Mouse (Mus musculus) thymus, adult 2 months (tissue): ENCODE data around the gene Olfr877. TPM values are rescaled to one million over a fixed set of nuclear protein-coding genes. Genes with fewer than 3 reads are reported as not detected.

Source experiments
- DNase-seq: peaks from one replicate; pipeline ENCODE4 v3.0.0; 2021
- H3K27ac ChIP-seq: fragments of 200-500 bp; 2 replicates; pipeline ENCODE4 v1.5.1; 2012; ENCODE audit warnings: low read length, control low read depth; ENCODE audit not compliant: control insufficient read depth, insufficient read depth
- H3K27me3 ChIP-seq: fragments of 200-500 bp; 2 replicates; pipeline ENCODE4 v1.6.1; 2012; ENCODE audit warnings: mild to moderate bottlenecking, low read length, moderate library complexity, mixed read lengths; ENCODE audit not compliant: control insufficient read depth, insufficient read depth
- H3K36me3 ChIP-seq: fragments of 200-500 bp; 2 replicates; pipeline ENCODE4 v1.6.1; 2012; ENCODE audit warnings: mild to moderate bottlenecking, low read length, moderate library complexity; ENCODE audit not compliant: control insufficient read depth, insufficient read depth
- H3K4me1 ChIP-seq: fragments of 200-500 bp; replicated peaks from 2 replicates; pipeline ENCODE4 v1.6.1; 2012; ENCODE audit warnings: low read length; ENCODE audit not compliant: control insufficient read depth, insufficient read depth
- H3K4me3 ChIP-seq: fragments of 200-500 bp; 2 replicates; pipeline ENCODE4 v1.5.1; 2012; ENCODE audit warnings: mild to moderate bottlenecking, low read length, control low read depth, moderate library complexity; ENCODE audit not compliant: control insufficient read depth, insufficient read depth
- CTCF ChIP-seq: fragments of 200-500 bp; IDR thresholded peaks from 2 replicates; pipeline ENCODE4 v1.5.1; 2012; ENCODE audit warnings: mild to moderate bottlenecking, control low read depth, low read length, moderate library complexity, borderline replicate concordance; ENCODE audit not compliant: control insufficient read depth, poor library complexity, insufficient read depth; ENCODE audit errors: extremely low read depth
- POLR2A ChIP-seq: fragments of 200-500 bp; IDR thresholded peaks from 2 replicates; pipeline ENCODE4 v1.6.1; 2012; ENCODE audit warnings: mild to moderate bottlenecking, low read length, control low read depth, moderate library complexity; ENCODE audit not compliant: control insufficient read depth, poor library complexity, insufficient read depth; ENCODE audit errors: extremely low read depth
- WGBS: fragments of 180-500 bp; shearing (Covaris S2); methylation state at CpG from one replicate; pipeline ENCODE4 v1.1.7; 2018; 5-methylcytosine and 5-hydroxymethylcytosine counted together
- polyA plus RNA-seq: library from polyadenylated mRNA; depleted of rRNA; stranded (reverse); fragments of >200 nt; gene quantifications from 2 replicates; pipeline ENCODE4 v1.2.3, GENCODE M21; 2012; rRNA removed

The Olfr877 gene
- polyA plus RNA-seq = not detected in 2 replicates

DNA sequence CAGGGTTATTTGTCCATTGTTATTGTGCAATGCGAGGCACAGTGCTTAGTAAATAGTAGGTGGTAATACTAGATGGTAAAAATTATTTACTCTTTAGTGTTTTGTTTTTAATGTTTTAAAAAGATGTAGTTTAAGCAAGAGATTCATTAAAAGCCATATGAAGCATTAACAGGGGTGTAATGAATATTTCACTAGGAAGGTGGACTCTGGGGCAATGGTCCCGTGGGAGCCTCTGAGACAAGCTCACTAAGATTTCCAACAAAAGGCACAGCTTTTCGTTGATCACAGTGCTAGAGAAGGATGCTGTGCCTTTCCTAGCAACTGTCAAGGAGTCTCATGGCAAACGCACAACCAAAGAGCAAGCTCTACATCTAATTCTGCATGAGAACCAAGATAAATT lies at the start of gene Olfr877:
Olfr877 (plus strand) TSS at position 301 of the 400 bp plus-strand sequence.
- WGBS = 91% methylated on average over 4 of the region's 4 CpGs

DNA sequence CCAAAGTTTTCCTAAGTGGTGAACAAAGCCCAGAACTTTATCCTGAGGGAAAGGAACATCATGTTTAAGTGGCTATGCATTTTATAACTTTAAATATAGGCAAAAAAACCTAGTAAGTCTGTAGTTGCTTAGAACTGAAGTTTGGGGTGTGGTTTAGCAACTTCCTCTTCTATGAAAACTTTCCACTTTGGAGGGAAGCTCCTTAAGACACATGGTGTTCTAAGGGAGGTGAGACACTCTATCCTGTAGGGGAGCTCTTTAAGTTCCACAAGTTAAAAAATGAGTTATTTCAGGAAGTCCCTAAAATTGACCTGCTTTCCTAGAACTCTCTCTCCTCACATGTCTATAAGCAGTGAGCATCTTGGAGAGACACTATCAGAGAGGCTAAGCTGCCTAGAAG lies 46.8 kb upstream of the Olfr877 start:
- H3K4me1 ChIP-seq = no peaks in the 10 kb centered on the region
- H3K27ac ChIP-seq = no peak overlapping the region
- no peaks in the 10 kb centered on the region for H3K36me3 ChIP-seq
- DNase-seq = no peak
- no peaks in the 10 kb centered on the region for H3K27me3 ChIP-seq
- no peak for TF ChIP-seq CTCF
- TF ChIP-seq POLR2A = no peak
- H3K4me3 ChIP-seq = no peak overlapping the region

More for the DNA sequence above, at the start of gene Olfr877:
- no peak within 1 kb of the TSS for H3K4me3 ChIP-seq
- TF ChIP-seq CTCF (no peak), POLR2A (no peak)
- no peaks in the 10 kb centered on the region for H3K27me3 ChIP-seq
- H3K4me1 ChIP-seq = no peaks in the 10 kb centered on the region
- H3K27ac ChIP-seq = no peak within 1 kb of the TSS
- no peak for DNase-seq
- no peaks in the 10 kb centered on the region for H3K36me3 ChIP-seq

DNA sequence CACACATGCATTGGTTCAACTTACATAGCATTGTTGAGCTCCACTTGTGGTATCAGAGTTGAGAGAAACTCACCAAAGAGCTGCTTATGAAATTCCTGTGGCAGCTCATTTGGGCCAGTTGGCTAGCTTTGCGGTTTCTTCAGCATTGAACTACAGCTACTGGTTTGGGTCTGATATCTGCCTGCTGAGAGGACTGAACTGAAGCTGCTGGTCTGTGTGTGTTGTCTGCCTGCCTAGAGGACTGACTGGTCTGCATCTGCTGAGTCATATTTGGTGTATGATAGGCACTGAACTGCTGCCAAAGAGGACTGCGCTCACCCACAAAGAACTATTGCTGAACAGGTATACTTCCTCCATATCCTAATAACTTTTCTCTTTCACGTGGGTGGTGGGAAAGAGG lies 45.6 kb upstream of the Olfr877 start:
- WGBS = 64% methylated on average over 3 of the region's 3 CpGs

GRCm38 (mm10) chr9:37808976-37809375 lies 45.1 kb upstream of the Olfr877 start:
- no peak overlapping the region for H3K27ac ChIP-seq
- no peaks in the 10 kb centered on the region for H3K36me3 ChIP-seq
- H3K4me1 ChIP-seq = no peaks in the 10 kb centered on the region
- H3K4me3 ChIP-seq = no peak overlapping the region
- DNase-seq = no peak
- H3K27me3 ChIP-seq = no peaks in the 10 kb centered on the region
- TF ChIP-seq POLR2A (no peak), CTCF (no peak)
- WGBS = 89% methylated on average over 2 of the region's 2 CpGs

More for the DNA sequence above, 45.6 kb upstream of the Olfr877 start:
- Histone ChIP-seq H3K4me3 (no peak overlapping the region), H3K27me3 (no peaks in the 10 kb centered on the region), H3K27ac (no peak overlapping the region), H3K4me1 (no peaks in the 10 kb centered on the region), H3K36me3 (no peaks in the 10 kb centered on the region)
- TF ChIP-seq POLR2A = no peak
- no peak for TF ChIP-seq CTCF
- no peak for DNase-seq

GRCm38 (mm10) chr9:37814696-37815095 lies 39.4 kb upstream of the Olfr877 start:
- TF ChIP-seq POLR2A (no peak), CTCF (no peak)
- Histone ChIP-seq H3K36me3 (no peaks in the 10 kb centered on the region), H3K27ac (no peak overlapping the region), H3K4me3 (no peak overlapping the region), H3K27me3 (no peaks in the 10 kb centered on the region), H3K4me1 (no peaks in the 10 kb centered on the region)
- DNase-seq = no peak
- WGBS = 90% methylated on average over 3 of the region's 3 CpGs

DNA sequence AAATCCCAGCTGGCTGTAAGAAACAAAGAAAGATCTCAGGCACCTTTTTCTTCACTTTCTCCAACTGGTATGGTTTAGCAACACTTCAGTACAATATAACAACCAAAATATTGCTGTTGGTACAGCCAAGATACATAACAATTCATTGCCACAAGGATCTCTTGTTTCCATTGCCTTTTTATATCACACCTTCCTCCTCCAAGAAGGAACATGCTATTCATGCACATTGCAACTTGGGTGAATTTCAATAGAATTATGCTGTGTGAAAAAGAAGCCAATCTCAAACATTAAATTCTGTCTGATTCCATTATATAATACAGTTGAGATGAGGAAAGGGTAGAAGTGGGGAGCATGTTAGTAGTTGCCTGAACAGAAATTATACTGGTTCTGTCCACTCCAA lies 24.2 kb upstream of the Olfr877 start:
- Histone ChIP-seq H3K4me3 (no peak overlapping the region), H3K4me1 (no peaks in the 10 kb centered on the region), H3K36me3 (no peaks in the 10 kb centered on the region), H3K27ac (no peak overlapping the region), H3K27me3 (no peaks in the 10 kb centered on the region)
- TF ChIP-seq CTCF (no peak), POLR2A (no peak)
- DNase-seq = no peak

GRCm38 (mm10) chr9:37833341-37833740 lies 20.7 kb upstream of the Olfr877 start:
- Histone ChIP-seq H3K4me3 (no peak overlapping the region), H3K27ac (no peak overlapping the region), H3K4me1 (no peaks in the 10 kb centered on the region), H3K27me3 (no peaks in the 10 kb centered on the region), H3K36me3 (no peaks in the 10 kb centered on the region)
- no peak for TF ChIP-seq CTCF
- TF ChIP-seq POLR2A = no peak
- 24% methylated on average over 1 of the region's 1 CpGs for WGBS
- DNase-seq = no peak

GRCm38 (mm10) chr9:37849267-37849666 lies 4.8 kb upstream of the Olfr877 start:
- Histone ChIP-seq H3K4me3 (no peak overlapping the region), H3K4me1 (no peaks in the 10 kb centered on the region), H3K27ac (no peak overlapping the region), H3K27me3 (no peaks in the 10 kb centered on the region), H3K36me3 (no peaks in the 10 kb centered on the region)
- WGBS = 88% methylated on average over 2 of the region's 2 CpGs
- no peak for TF ChIP-seq POLR2A
- no peak for TF ChIP-seq CTCF
- DNase-seq = no peak
